Mouse (Mus musculus) heart, adult 2 months (tissue): ENCODE results near the gene Gnb3. TPM values are rescaled to one million over a fixed set of nuclear protein-coding genes. Genes with fewer than 3 reads are reported as not detected.
A peak's percentile ranks its signal among the peaks of the same experiment; 100 is the strongest.
"Not testable (repeated sequence)": the region's sequence is repeated elsewhere in the genome, so short reads cannot be mapped to it uniquely, and the experiment has no call there.

Experiments
- DNase-seq, 2 experiments: peaks; one replicate each; pipeline ENCODE4 v3.0.0; 2021
- H3K27ac ChIP-seq: fragments of 200-600 bp; 2 replicates; pipeline ENCODE4 v1.8.1; 2022
- H3K27me3 ChIP-seq: fragments of 200-500 bp; 2 replicates; pipeline ENCODE4 v1.6.1; 2012; ENCODE audit warnings: mild to moderate bottlenecking, low read length, inconsistent platforms, mixed read lengths; ENCODE audit not compliant: control insufficient read depth, insufficient read depth
- H3K36me3 ChIP-seq: fragments of 200-500 bp; 2 replicates; pipeline ENCODE4 v1.6.1; 2012; ENCODE audit warnings: low read length, inconsistent platforms; ENCODE audit not compliant: control insufficient read depth, insufficient read depth
- H3K4me1 ChIP-seq: fragments of 200-500 bp; 2 replicates; pipeline ENCODE4 v1.6.1; 2011; ENCODE audit warnings: low read length; ENCODE audit not compliant: control insufficient read depth, insufficient read depth
- H3K4me3 ChIP-seq: fragments of 200-600 bp; 2 replicates; pipeline ENCODE4 v1.8.1; 2022
- H3K79me2 ChIP-seq: fragments of 200-500 bp; replicated peaks from 2 replicates; pipeline ENCODE4 v1.6.1; 2012; ENCODE audit warnings: mild to moderate bottlenecking, inconsistent platforms, low read length, moderate library complexity, mixed read lengths; ENCODE audit not compliant: control insufficient read depth, insufficient read depth
- H3K9ac ChIP-seq: fragments of 200-500 bp; 2 replicates; pipeline ENCODE4 v1.6.1; 2012; ENCODE audit warnings: low read depth, mild to moderate bottlenecking, control low read depth, inconsistent platforms, low read length, mixed read lengths
- CTCF ChIP-seq: fragments of 200-600 bp; IDR thresholded peaks from 2 replicates; pipeline ENCODE4 v1.8.1; 2022; ENCODE audit warnings: antibody characterized with exemption, mild to moderate bottlenecking, moderate library complexity
- EP300 ChIP-seq: fragments of 200-500 bp; IDR thresholded peaks from 2 replicates; pipeline ENCODE4 v1.6.1; 2011; ENCODE audit warnings: low read depth, low read length, control low read depth; ENCODE audit not compliant: insufficient read depth
- POLR2A ChIP-seq: fragments of 200-500 bp; IDR thresholded peaks from 2 replicates; pipeline ENCODE4 v1.6.1; 2011; ENCODE audit warnings: mild to moderate bottlenecking, low read depth, low read length, control low read depth; ENCODE audit not compliant: insufficient read depth
- WGBS: fragments of 180-500 bp; shearing (Covaris S2); methylation state at CpG from one replicate; pipeline ENCODE4 v1.1.7; 2018; 5-methylcytosine and 5-hydroxymethylcytosine counted together
- intact Hi-C: fragments of 180-260 bp; cut with DNase I; formaldehyde crosslinking; loops from one replicate; pipeline ENCODE4 v1.15.1; 2025
- polyA plus RNA-seq: library from polyadenylated mRNA; depleted of rRNA; stranded (reverse); fragments of >200 nt; gene quantifications from 2 replicates; pipeline ENCODE4 v1.2.3, GENCODE M21; 2012
- total RNA-seq, 2 experiments: library from RNA; stranded (reverse); gene quantifications; 2 replicates each; pipeline ENCODE4 v1.2.3; 2021

The Gnb3 gene
- total and polyA plus RNA-seq, 3 experiments = 6.1 to 14.0 (median 10.9) TPM

DNA sequence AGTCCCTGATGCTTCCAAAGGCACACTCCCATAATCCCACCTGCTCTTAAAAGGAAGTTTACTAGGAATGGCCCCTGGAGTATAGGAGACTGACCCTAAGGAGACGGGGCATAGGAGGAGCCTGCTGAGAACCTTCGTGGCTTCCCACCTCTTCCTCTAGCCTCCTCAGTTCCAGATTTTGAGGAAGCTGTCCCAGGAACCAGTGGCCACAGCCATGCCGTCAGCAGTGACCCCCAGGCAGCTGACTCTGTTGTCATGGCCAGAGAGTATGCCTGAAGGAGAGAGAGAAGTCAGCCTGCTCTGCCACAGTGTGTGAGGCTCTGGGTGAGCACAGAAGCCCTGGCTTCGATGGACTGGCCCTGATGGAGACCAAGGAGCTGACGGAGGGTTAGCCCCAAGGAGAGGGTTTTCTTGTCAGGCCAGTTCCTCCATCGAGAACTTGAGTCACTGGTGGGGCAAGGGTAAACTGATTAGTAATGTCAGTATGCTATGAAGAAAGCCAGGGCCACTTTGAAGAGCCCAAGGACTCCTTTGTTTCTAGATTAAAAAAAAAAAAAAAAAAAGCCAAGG, 5.5 kb downstream of the Gnb3 start:
- Histone ChIP-seq H3K4me1 (no peaks in the 10 kb centered on the region), H3K9ac (no peak overlapping the region), H3K27me3 (no peaks in the 10 kb centered on the region), H3K4me3 (no peak overlapping the region), H3K27ac (no peak overlapping the region), H3K36me3 (no peaks in the 10 kb centered on the region), H3K79me2 (no peaks in the 10 kb centered on the region)
- 76% methylated on average over 6 of the region's 6 CpGs for WGBS
- TF ChIP-seq POLR2A (no peak), CTCF (no peak), EP300 (no peak)
- no peak for DNase-seq
- intact Hi-C loops = no loop called here

DNA sequence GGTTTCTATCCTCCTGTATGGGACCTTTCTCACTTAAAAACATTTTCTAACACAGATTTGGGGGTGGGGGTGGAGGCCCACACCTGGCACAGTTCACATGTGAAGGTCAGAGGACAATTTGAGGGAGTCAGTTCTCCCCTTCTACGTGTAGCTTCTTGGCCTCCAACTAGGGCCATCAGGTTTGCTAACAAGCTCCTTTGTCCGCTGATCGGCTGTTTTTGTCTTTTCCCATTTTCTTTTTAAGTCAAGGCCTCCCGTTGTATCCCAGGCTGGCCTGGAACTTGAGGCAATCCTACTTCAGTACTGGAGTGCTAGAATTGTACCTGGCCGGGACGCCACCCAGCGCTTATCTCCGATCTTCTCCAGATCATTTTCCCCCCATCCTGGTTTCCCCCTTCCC, 8.4 kb downstream of the Gnb3 start:
- peaks cover 1% of the 10 kb centered on the region; the same call in 1 of the 2 replicates for H3K4me1 ChIP-seq
- H3K36me3 ChIP-seq = no peaks in the 10 kb centered on the region
- H3K79me2 ChIP-seq = no peaks in the 10 kb centered on the region
- no peak overlapping the region for H3K9ac ChIP-seq
- TF ChIP-seq CTCF (no peak), POLR2A (no peak), EP300 (no peak)
- intact Hi-C loops = no loop called here
- WGBS = 89% methylated on average over 8 of the region's 8 CpGs
- H3K4me3 ChIP-seq = no peak overlapping the region
- no peak for DNase-seq
- H3K27ac ChIP-seq = no peak overlapping the region
- no peaks in the 10 kb centered on the region for H3K27me3 ChIP-seq

DNA sequence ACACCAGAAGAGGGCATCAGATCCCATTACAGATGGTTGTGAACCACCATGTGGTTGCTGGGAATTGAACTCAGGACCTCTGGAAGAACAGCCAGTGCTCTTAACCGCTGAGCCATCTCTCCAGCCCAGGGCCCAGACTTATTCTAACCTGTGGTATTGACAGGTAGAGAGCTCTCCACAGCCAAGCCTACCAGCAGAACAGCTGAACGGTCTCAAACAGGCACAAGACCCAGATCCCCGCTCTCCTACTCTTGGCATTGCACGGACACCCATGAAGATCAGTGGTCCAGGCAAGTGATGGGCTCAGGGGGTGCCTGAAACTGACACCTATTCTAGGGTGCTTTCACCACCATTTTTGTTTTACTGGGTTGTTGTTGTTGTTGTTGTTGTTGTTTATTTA, 8.9 kb downstream of the Gnb3 start:
- H3K4me3 ChIP-seq, H3K27ac ChIP-seq, H3K9ac ChIP-seq, DNase-seq, H3K4me1 ChIP-seq, H3K36me3 ChIP-seq, intact Hi-C loops, H3K27me3 ChIP-seq, H3K79me2 ChIP-seq: not testable (repeated sequence)
- WGBS = 96% methylated on average over 4 of the region's 4 CpGs

DNA sequence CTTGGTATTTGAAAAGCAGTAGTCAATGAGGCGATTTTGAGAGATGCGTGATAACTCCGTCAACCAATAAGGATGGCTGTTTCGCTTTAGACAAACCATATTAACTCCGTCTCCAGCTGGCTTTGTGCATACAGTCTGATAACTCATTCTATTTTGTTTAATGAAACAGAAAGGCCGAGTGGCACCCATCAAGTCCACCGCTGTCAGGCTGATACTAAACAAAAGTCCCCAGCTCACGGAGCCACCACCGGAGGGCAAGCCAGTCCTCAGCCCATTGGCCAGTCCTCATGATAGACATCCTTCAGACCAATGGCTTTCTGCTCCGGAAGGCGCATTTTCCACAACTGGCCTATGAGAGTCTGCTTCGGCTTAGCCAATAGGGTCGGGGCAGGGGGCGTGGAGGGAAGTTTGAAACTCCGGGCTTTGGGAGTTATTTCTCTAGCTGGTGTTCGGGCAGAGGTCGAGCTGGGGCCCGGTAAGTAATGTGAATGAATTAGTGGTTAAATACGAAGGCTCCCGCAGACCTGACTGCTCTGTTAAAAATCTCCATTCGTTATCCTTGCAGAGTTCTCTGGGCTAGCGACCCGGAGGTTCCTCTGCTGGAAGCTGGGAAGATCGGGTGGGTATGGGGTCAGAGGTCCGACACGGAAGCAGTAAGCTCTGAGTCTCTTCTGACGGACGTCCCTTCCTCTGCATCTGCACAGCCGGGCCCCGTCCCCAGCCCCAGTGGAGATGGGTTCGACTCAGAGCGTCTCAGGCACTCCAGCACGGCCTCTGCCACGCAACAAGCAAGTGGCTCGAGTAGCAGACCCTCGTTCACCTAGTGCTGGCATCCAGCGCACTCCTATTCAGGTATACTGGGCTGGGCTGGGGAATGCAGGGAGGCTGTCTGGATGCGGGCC, 10.0 kb downstream of the Gnb3 start:
- H3K79me2 ChIP-seq = no peaks in the 10 kb centered on the region
- no peaks in the 10 kb centered on the region for H3K36me3 ChIP-seq
- H3K27ac ChIP-seq = peak overlapping the region; percentile 94
- peak overlapping the region; percentile 60 for H3K9ac ChIP-seq
- WGBS = under 1% methylated on average over 38 of the region's 38 CpGs
- H3K27me3 ChIP-seq = no peaks in the 10 kb centered on the region
- intact Hi-C loops = no loop called here
- TF ChIP-seq CTCF (peak; percentile 31), EP300 (peak; percentile 82; the same call in 1 of the 2 replicates), POLR2A (peak; percentile 84)
- peaks cover 1% of the 10 kb centered on the region; the same call in 1 of the 2 replicates for H3K4me1 ChIP-seq
- peak overlapping the region; percentile 81 for H3K4me3 ChIP-seq
- DNase-seq = peak; percentile 91 to 95

DNA sequence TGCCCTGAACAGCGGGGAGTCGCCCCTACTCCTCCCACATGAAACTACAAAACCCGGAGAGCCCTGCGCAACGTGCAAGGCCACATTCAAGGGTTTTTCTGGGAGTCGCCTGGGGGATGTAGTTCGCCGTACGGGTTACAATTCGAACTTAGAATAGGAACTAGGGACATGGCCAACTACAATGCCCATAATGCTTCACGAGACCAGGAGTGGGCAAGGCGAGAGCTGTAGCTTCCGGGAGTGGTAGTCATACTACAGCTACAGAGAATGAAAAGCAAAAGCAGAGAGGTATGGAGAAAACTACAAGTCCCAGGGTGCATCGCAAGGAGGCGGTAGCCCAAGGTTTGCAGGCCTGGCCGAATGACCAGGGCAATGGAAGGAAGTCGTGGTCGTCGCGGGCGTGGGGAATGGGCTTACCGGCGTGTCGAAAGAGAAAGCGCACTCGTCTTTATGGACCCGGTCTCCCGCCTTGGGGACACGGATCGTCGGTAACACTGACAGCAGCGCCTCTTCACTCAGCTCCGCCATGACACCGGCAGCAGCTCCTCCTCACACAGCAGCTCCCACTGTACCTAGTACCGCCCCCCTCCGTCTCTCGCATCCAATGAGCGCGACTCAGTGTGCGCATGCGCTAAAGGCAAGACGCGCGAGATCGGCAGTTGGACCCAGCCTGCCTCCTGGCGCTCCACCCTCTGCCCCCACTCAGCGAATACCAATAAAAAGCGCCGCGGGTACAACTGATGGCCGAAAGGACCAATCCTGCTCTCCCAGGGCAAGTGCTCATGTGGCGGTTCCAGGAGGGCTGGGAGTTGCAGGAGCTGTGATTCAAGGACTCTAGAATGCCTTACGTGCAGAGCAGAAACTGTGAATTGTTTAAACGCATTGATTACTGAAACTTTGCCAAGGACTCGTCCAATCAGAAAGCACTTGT, 10.9 kb downstream of the Gnb3 start, which contains the start of the genes Usp5 and Cdca3:
Gene Usp5, minus strand, starts transcription at position 617 of the 931 bp plus-strand sequence.
Gene Cdca3, plus strand, starts transcription at position 680 of the 931 bp plus-strand sequence.
- WGBS = under 1% methylated on average over 55 of the region's 55 CpGs
- peaks cover 1% of the 10 kb centered on the region; the same call in 1 of the 2 replicates for H3K4me1 ChIP-seq
- H3K36me3 ChIP-seq = no peaks in the 10 kb centered on the region
- TF ChIP-seq CTCF (peak; percentile 4; the same call in 1 of the 2 replicates), EP300 (peak; percentile 46; the same call in 1 of the 2 replicates), POLR2A (peak; percentile 60; the same call in 1 of the 2 replicates)
- H3K9ac ChIP-seq = peak within 1 kb of the TSS; percentile 60
- H3K4me3 ChIP-seq = peak within 1 kb of the TSS; percentile 81
- no peaks in the 10 kb centered on the region for H3K27me3 ChIP-seq
- peak; percentile 94 to 100 for DNase-seq
- no peaks in the 10 kb centered on the region; the same call in 1 of the 2 replicates for H3K79me2 ChIP-seq
- intact Hi-C loops = no loop called here
- peak within 1 kb of the TSS; percentile 94 for H3K27ac ChIP-seq
